Mouse (Mus musculus) kidney, postnatal 25 days (tissue): ENCODE results near the gene Dab2.

ENCODE experiments used
- DNase-seq, 2 experiments: peaks; one replicate each; pipeline ENCODE4 v3.0.0; 2021; ENCODE audit warnings: mixed read lengths in 2 of 2

Gene Dab2

GRCm38 (mm10) chr15:6299554-6299953, at the start of gene Dab2:
Gene Dab2 (plus strand): TSS chr15:6299788.
- DNase-seq: peak; percentile 33 to 35

DNA sequence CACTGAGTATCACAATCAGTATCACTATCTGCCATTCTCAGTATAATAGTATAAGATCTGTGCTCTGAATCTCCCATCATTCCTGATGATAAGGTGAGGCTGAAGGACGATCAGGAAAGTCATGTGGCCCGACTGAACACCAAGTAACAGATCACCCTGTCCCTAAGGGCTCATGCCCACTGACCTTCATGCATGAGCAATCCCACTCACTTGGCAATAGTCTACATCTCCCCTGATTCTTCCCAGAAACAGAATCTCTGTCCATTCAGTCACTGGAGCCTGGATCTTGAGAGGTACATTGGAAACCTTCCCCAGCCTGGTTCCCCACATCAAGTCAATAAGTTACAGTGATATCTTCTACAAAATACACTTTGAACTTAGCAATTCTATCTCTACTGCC, 46.1 kb upstream of the Dab2 start:
- peak; percentile 34 to 53 for DNase-seq

DNA sequence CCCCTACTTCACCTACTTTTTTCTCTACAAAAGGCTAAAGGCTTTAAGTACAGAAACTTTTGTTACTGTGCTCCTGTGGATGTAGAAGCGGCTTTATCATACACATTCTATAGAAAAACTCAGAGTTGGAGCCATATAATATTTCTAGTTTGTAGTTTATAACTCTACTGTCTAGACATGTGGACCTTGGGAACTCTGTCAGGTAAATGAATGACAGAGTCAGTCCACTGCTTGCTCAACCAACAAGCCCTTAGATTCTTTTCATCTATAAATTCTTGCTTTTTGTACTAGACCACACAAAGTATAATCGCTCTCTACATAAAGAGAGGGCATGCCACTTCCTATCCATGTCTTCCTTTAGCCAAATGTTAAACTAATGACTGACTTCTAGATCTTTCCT, 45.2 kb upstream of the Dab2 start:
- no peak for DNase-seq

DNA sequence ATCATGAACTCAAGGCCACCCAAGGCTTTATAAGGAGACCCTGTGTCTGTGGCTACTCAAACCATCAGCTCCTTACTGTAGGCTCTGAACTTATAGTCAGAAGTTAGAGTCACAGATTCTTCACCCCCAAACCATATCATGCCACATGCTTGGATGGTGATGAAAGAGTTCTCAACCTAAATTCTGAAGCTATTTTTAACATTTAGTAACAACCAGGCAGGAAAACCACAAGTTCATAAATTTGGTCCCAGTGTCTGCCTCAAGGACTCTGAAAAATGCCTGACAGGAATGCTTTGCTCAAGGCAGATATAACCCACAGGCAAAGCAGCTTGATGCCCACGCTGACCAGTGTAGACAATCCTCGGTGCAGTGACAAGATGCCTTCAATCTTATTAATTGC, 42.5 kb upstream of the Dab2 start:
- no peak for DNase-seq

- DNase-seq: peak in 1 of 2 experiments; percentile 15
These were observed 39.4 kb upstream of the Dab2 start for GRCm38 (mm10) chr15:6259957-6260740.

GRCm38 (mm10) chr15:6260741-6261430, 38.7 kb upstream of the Dab2 start:
- DNase-seq: no peak

DNA sequence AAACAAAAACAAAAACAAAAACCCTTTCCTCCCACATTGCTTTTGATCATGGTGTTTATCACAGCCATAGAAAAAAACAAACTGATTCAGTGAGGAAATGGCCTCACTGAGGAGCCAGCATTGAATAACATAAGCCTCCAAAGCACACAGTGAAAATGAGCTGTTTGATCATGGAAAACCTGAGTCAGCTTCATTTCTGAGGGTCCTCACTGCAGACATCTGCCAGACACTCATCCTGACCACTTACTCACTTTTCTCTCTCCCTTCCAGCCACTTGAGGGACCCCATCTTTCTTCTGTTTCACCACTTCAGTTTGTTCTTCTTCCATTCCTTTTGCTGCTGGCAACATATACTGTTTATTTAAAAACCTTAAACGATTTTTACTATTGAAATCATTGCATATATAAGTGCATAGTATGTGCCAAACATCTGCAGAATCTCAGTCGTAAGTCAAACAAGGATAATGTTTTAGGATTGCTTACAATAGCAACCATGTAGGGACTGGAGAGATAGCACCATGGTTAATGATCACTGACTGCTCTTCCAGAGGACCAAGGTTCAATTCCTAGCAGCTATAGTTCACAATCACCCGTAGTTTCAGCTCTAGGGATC, 32.3 kb upstream of the Dab2 start:
- no peak for DNase-seq

DNA sequence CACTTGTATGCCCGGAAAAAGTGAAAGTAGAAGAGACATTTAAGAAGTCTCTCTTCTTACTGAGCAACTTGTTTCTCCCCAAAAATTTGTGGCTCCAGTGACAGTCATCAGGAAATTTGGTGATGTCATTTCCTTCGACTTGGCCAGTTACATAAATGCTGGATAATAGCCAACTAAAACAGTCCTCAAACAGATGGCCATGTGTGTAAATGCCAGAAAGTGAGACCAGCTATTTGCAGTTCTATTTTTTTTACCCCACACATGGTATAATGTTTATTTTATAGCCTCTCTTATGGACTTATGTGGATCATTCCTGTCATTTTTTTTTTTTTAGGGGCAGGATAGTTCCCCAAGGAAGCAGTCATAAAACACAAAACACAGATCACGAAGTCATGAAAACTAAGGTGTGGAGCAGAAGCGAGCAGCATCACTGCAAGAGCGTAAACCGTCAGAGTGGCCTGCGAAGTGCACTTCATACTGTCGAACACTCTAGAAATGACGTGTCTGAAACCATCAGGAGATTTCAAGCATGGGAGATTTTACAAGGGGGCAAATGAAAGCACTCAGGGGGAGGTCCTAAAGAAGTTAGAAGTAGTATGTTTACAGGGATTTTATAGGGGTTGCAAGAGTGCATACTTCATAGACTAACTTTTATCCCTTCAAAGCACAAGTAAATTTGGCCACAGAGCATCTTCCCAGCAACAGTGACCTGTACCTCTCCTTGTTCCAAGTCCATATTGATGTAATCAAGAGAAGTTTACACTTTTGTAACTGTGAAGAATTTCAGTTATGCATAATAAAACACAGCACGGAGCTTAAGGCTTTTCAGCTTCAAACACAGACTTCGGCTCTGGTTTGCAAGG, 20.8 kb upstream of the Dab2 start:
- DNase-seq: no peak

DNA sequence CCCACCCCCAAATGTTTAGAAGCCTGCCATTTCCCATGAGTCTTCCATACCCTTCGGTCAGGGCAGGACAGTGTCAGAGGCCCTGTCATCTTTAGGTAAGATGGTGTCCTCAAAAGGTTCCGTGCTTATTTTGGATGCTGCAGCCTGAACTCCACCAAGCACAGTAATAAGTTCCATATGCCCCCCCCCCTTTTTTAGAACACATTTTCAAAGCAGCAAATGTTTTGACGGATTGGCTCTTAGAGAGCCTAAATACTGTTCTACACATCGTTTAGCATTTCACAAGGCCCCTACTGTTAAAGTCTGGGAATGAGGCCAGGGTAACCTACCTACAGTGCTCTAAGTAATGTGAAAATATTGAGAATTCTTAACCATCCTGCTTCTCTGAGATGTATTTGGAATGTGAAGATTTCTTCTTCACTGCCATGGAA, 19.6 kb upstream of the Dab2 start:
- no peak for DNase-seq

GRCm38 (mm10) chr15:6283249-6283648, 16.3 kb upstream of the Dab2 start:
- no peak for DNase-seq

DNA sequence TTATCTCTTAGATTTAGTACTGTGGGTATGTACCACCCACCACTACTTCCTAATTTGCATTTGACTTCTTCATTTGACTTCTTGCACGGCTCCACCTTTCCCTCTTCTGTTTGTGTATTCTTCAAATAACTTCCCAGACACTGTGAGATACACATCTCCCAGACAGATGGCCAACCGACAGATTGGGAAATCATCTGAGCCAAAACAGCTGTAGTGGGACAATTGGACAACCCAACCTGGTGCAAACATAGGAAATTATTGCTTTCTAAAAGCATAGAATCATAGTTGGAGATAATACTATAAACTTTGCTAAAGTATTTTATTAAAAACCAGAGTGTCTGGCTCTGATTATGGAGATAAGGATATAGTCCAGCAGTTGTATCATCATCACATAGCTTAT, 3.5 kb upstream of the Dab2 start:
- no peak for DNase-seq

DNA sequence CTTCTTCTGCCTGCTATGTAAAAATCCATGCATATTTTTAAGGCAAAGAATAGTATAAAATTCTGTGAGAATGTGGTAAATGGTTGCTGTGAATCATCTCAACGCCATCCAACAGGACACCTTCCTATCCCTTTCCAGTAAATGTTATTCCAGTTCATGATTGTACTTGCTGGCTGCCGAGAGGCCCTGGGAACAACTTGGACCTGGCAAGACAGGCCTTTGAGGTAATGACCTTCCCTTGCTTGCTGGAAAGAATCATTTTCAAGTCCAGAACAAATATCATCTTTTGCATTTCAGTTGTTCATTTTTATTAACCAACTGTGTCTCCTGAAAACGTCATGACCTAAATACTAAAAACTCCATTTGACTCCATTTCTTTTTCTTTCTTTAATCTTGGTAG, 862 bp upstream of the Dab2 start:
- DNase-seq: no peak

DNA sequence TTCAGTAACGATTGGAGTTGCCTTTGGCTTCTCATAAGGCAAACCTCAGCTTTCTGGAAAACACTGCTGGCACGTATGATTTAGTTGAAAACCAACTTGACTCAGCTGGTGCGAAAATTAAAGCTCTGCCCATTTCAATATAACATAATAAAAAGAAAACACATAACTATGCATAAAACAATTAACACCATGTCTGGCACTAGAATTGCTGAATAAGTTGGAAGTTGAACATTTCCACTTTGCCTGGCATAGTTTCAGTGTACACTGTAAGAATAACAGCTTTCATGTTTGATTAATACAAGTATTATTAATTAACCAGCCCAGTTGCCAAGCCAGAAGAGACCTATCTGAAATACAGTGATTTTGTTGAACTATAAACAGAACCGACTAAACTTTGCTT, 2.6 kb downstream of the Dab2 start:
- no peak for DNase-seq

DNA sequence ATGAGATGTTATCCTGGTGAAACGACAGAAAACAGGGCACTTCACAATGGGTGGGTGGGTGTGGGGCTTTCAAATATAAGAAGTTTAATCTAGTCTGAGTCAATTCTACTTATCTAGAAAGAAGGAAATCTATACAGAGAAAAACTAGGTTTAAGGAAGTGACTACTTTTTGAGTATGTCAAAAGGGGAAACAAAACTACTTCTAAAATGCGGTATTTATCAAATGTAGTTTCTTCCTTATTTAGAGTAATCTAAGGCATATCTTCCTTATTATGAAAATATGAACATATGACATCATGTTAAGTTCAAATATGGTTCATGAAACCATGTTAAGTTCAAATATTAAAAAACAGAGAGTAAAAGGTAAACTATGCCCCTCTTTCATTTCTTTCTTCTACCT, 4.2 kb downstream of the Dab2 start:
- DNase-seq: no peak

- DNase-seq: no peak
These were observed 10.0 kb downstream of the Dab2 start for GRCm38 (mm10) chr15:6309633-6310032.

- peak in 1 of 2 experiments; percentile 55 for DNase-seq
These were observed 10.8 kb downstream of the Dab2 start for GRCm38 (mm10) chr15:6310417-6310816.

DNA sequence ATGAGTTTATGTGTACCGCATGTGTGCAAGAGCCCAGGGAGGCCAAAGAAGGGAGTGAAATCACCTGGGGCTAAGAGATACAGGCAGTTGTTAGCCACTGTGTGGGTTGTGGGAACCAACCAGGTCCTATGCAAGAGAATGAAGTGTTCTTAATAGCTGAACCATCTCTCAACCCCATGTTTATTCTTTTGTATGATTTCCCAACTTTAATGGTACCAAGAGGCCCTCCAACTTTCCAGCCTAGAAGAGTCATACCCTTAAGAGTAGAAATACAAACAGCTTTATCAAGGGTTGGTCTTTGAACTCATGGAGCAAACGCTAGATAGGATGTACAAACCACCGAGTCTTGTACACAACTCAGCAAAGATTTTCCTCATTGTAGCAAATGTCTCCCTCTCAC, 12.8 kb downstream of the Dab2 start:
- DNase-seq: no peak

GRCm38 (mm10) chr15:6319352-6319751, 19.8 kb downstream of the Dab2 start:
- no peak for DNase-seq

DNA sequence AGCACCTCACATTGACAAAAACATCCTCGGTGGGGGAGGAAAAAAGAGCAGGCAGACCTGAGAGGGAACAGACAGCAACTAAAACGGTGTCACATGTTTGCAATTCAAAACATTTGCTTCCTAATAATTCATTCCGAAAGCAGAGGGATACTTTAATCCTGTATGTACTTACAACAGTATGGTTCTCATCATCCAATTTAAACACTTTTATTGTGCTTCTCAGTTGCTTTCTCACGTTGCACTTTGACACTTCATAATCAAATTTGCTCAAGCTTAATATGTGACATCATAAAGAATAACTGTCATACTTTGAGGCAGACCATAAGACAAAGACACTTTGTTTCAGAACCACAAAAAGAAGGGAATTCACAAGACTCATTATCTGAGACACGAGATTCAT, 20.9 kb downstream of the Dab2 start:
- no peak for DNase-seq

DNA sequence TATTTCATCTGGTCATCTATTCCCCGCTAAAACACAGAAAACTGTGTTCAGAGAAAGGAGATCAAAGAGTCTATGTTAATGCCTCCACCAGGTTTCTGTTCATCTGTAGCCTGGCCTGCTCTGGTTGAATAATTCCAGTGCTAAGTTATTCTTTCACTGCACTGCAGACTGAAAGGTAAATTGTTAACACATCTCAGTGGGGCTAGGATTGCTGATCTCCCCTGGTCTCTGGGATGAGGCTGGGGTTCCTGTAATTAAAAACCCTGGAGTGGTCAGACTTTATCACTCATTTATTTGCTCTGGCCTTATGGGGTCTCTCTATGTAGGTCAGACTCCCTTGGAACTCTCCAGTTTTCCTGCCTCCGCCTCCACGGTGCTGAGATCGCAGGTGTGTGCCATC, 21.7 kb downstream of the Dab2 start:
- peak in 1 of 2 experiments; percentile 22 for DNase-seq

DNA sequence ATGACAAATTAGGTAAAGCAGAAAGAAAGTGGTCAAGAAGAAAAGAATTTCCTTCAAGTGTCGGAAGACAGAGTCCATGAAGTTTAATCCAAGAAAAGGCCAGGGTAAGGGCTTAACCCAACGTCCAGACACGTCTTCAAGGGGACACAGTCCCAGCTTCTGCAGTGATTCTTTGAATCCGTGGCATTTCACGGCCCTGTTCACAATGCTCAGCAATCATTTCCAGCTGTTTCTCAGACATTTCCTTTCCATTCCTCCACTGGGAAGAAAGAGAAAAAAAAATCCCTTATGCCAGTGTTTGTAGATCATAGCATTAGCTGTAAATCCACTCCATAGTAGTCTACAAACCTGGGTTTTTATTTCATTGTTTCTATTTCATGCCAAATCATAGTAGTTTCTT, 22.7 kb downstream of the Dab2 start:
- DNase-seq: no peak

DNA sequence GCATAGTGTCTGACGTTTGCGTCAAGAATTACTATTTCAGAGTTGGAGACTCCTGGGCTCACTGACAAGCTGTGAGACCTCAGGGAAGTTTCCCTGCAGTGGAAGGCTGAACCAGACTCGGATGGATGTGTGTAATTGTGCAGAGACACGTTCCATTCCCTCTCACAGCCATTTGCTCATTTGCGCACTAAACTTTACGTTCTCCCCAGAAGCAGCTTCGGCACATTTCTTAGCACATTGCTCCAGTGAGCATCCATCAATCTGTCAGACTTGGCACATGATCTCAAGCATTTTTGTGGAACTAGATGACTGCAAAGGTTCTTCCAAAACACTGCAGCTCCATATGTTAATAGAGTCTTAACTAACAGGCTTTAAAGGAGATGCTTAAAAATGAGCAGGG, 24.0 kb downstream of the Dab2 start:
- DNase-seq: no peak

- no peak for DNase-seq
These were observed 25.9 kb downstream of the Dab2 start for GRCm38 (mm10) chr15:6325443-6325842.
